Mouse (Mus musculus): ENCODE measurements at regions not wholly inside any gene's neighbourhood (a gene's known extent, or its start where the extent isn't known, plus 50 kb on each side); places are given as distances from the start of the nearest gene placed in this dataset.

- no peak for TF ChIP-seq CTCF (IDR thresholded peaks at IDR 0.05; ENCODE audit: extremely low read depth, insufficient read depth, low read length)
- no peak for TF ChIP-seq POLR2A (IDR thresholded peaks at IDR 0.05; ENCODE audit: extremely low read depth, insufficient read depth, low read length)
Observed at GRCm38 (mm10) chr14:9449942-9450341, 783.9 kb upstream of the 4930452B06Rik start.

All from cortical plate, adult 2 months (tissue).